Mouse (Mus musculus) liver, embryonic 14.5 days (tissue): ENCODE measurements around the gene Cit.

Experiments
- CTCF ChIP-seq: IDR thresholded peaks from 2 replicates; pipeline ENCODE4 v1.5.1; 2016; ENCODE audit warnings: antibody characterized with exemption, low read depth, control low read depth
- EP300 ChIP-seq: IDR thresholded peaks from 2 replicates; pipeline ENCODE4 v1.6.1; 2016; ENCODE audit warnings: antibody characterized with exemption, low read depth

- no peak for TF ChIP-seq CTCF
- no peak for TF ChIP-seq EP300
These were observed 70.4 kb downstream of the Cit start for GRCm38 (mm10) chr5:115915481-115915880.
